Mouse (Mus musculus) embryonic facial prominence, embryonic 11.5 days (tissue): ENCODE results near the gene Olfr464. TPM values are rescaled to one million over a fixed set of nuclear protein-coding genes. Genes with fewer than 3 reads are reported as not detected.

Experiments used
- polyA plus RNA-seq: library from polyadenylated mRNA; unstranded; fragments of >200 nt; fragmentation: Nextera tagmentation; extraction: Ambion mirVana; gene quantifications from 2 replicates; pipeline ENCODE4 v1.2.1, GENCODE M21; 2014

Olfr464 gene
- polyA plus RNA-seq, 1 experiment from 2014 or later: not detected

Other genes starting within 250 kb of the Olfr464 start
- gene Supt4a, start 183.4 kb downstream of the Olfr464 start, polyA plus RNA-seq: 174 and 180 TPM in 2 replicates
- 1.5 and 3.5 TPM in 2 replicates for gene Tspoap1, start 160.4 kb downstream of the Olfr464 start, polyA plus RNA-seq
- gene Mpo, start 127.4 kb downstream of the Olfr464 start, polyA plus RNA-seq: 6.1 and 7.2 TPM in 2 replicates
- 0.25 and 0.36 TPM in 2 replicates for gene Lpo, start 92.7 kb downstream of the Olfr464 start, polyA plus RNA-seq
- 11.0 and 12.4 TPM in 2 replicates for gene Mks1, start 67.8 kb downstream of the Olfr464 start, polyA plus RNA-seq
- gene Epx, start 45.4 kb downstream of the Olfr464 start, polyA plus RNA-seq: 0.17 TPM in 1 of 2 replicates, not detected in the other
- gene Olfr462, start 28.7 kb downstream of the Olfr464 start, polyA plus RNA-seq: not detected in 2 replicates
- not detected in 2 replicates for gene Olfr463, start 23.6 kb downstream of the Olfr464 start, polyA plus RNA-seq
- 16.0 and 17.3 TPM in 2 replicates for gene Dynll2, start 66.6 kb upstream of the Olfr464 start, polyA plus RNA-seq
- 525 and 569 TPM in 2 replicates for gene Srsf1, start 126.4 kb upstream of the Olfr464 start, polyA plus RNA-seq
- 63.1 and 69.3 TPM in 2 replicates for gene Vezf1, start 147.3 kb upstream of the Olfr464 start, polyA plus RNA-seq
- gene Cuedc1, start 177.1 kb upstream of the Olfr464 start, polyA plus RNA-seq: 11.2 and 13.1 TPM in 2 replicates